Mouse (Mus musculus) stomach, postnatal 0 days (tissue): ENCODE measurements around the gene Olfr1135.

Experiments used
- CTCF ChIP-seq: IDR thresholded peaks from 2 replicates; pipeline ENCODE4 v1.5.1; 2016; ENCODE audit warnings: antibody characterized with exemption, low read depth, mild to moderate bottlenecking, moderate library complexity
- EP300 ChIP-seq: optimal IDR thresholded peaks from 2 replicates; pipeline ENCODE3; 2016; ENCODE audit warnings: antibody characterized with exemption

GRCm38 (mm10) chr2:87637435-87637834, 36.0 kb downstream of the Olfr1135 start, which contains the start of gene Olfr1132:
- TF ChIP-seq CTCF (no peak), EP300 (no peak)
